ENCODE assay signal across 7 mouse cellular contexts in genomic region chr12:84180701-84181435, GRCm38 (mm10). TPM values are rescaled to one million over a fixed set of nuclear protein-coding genes. Genes with fewer than 3 reads are reported as not detected.
A peak's percentile ranks its signal among the peaks of the same experiment; 100 is the strongest.
DNase-seq lines count a peak whose midpoint lies in the region; ATAC-seq lines count a peak whose summit lies in the region.

No protein-coding gene starts in this region.

- peak overlapping the region; percentile 3; the same call in 1 of the 2 replicates for H3K4me3 ChIP-seq in forebrain, embryonic 13.5 days
- no peak overlapping the region for H3K4me3 ChIP-seq in macrophage (ENCODE audit: inconsistent target)
- H3K4me3 ChIP-seq in stomach, embryonic 15.5 days (replicated peaks), result no peak overlapping the region

- peaks cover 77% of the 10 kb centered on the region for H3K4me1 ChIP-seq in forebrain, embryonic 13.5 days
- H3K4me1 ChIP-seq in stomach, embryonic 15.5 days, result peaks cover 64% of the 10 kb centered on the region

- H3K4me2 ChIP-seq in forebrain, embryonic 13.5 days, result peak overlapping the region; percentile 46
- H3K4me2 ChIP-seq in stomach, embryonic 15.5 days, result peak overlapping the region; percentile 21; the same call in 1 of the 2 replicates

- 50% methylated on average over 8 of the region's 8 CpGs for WGBS in forebrain, embryonic 13.5 days
- WGBS in large intestine, adult 2 months, result 19% methylated on average over 8 of the region's 8 CpGs
- 22% methylated on average over 8 of the region's 8 CpGs for WGBS in macrophage (ENCODE audit: missing documents)
- 32% methylated on average over 8 of the region's 8 CpGs for WGBS in stomach, embryonic 15.5 days

- peak; percentile 90 for ATAC-seq in forebrain, embryonic 13.5 days
- ATAC-seq in stomach, embryonic 15.5 days (ENCODE audit: insufficient read depth, low FRiP score, low read depth), result peak; percentile 83

- intact Hi-C loops in heart, postnatal 36 days (cut with DNase I), result no loop called here

- H3K36me3 ChIP-seq in forebrain, embryonic 13.5 days (ENCODE audit: poor library complexity, severe bottlenecking), result no peaks in the 10 kb centered on the region
- no peaks in the 10 kb centered on the region for H3K36me3 ChIP-seq in macrophage (ENCODE audit: inconsistent target)
- H3K36me3 ChIP-seq in stomach, embryonic 15.5 days, result no peaks in the 10 kb centered on the region

- DNase-seq in MN1 (ENCODE audit: low spot score), result peak; percentile 89
- peak; percentile 92 for DNase-seq in adrenal gland, postnatal 25 days
- DNase-seq in heart, postnatal 36 days, result peak; percentile 74 to 78
- peak; percentile 88 for DNase-seq in large intestine, adult 2 months (ENCODE audit: low read depth, low spot score)

- no peaks in the 10 kb centered on the region for H3K27me3 ChIP-seq in forebrain, embryonic 13.5 days
- H3K27me3 ChIP-seq in stomach, embryonic 15.5 days (replicated peaks), result no peaks in the 10 kb centered on the region

- H3K79me2 ChIP-seq in macrophage (ENCODE audit: inconsistent target), result peaks cover 93% of the 10 kb centered on the region

- H3K9me3 ChIP-seq in forebrain, embryonic 13.5 days (replicated peaks), result no peaks in the 10 kb centered on the region
- no peaks in the 10 kb centered on the region for H3K9me3 ChIP-seq in stomach, embryonic 15.5 days

- H3K9ac ChIP-seq in forebrain, embryonic 13.5 days, result peak overlapping the region; percentile 43; the same call in 1 of the 2 replicates
- no peak overlapping the region for H3K9ac ChIP-seq in stomach, embryonic 15.5 days

- H3K27ac ChIP-seq in forebrain, embryonic 13.5 days, result peak overlapping the region; percentile 85
- peak overlapping the region; percentile 13; the same call in 1 of the 2 replicates for H3K27ac ChIP-seq in macrophage
- H3K27ac ChIP-seq in stomach, embryonic 15.5 days, result peak overlapping the region; percentile 74

RNA-seq across cellular contexts. Expression of gene Pnma1, which starts 32.6 kb away (rescaled TPM):
- 0.64 TPM in 1 of 2 replicates, not detected in the other for total RNA-seq in adrenal gland, postnatal 25 days (2021)
- 3.6 and 4.3 TPM in 2 replicates for polyA plus RNA-seq in forebrain, embryonic 13.5 days (2015; fragmentation: Nextera tagmentation; extraction: Ambion mirVana)
- under 1 TPM; 0.11 to 0.22 TPM for total RNA-seq in heart, postnatal 36 days (2021)
- 0.16 and 0.22 TPM in 2 replicates for polyA plus RNA-seq in large intestine, adult 2 months (2012; rRNA removed)
- total RNA-seq in macrophage (2018; cell fraction: chromatin; rRNA removed), result 10 to 100 TPM in 4 of 26 experiments, 1 to 10 TPM in 22; 1.5 to 28.6 (median 5.5) TPM
- under 1 TPM; 0.06 to 0.74 (median 0.29) TPM for total RNA-seq in macrophage (2018; cell fraction: cytosol; rRNA removed)
- 10 to 100 TPM in 5 of 26 experiments, 1 to 10 TPM in 20, under 1 TPM in 1; 0.96 to 33.0 (median 4.4) TPM for total RNA-seq in macrophage (2018; cell fraction: nucleus; rRNA removed)
- polyA plus RNA-seq in macrophage (2018), result 0.13 to 0.29 TPM (median 0.20 TPM) in 3 replicates
- 0.76 and 0.94 TPM in 2 replicates for polyA plus RNA-seq in stomach, embryonic 15.5 days (2015; fragmentation: Nextera tagmentation; extraction: Ambion mirVana)

RNA-seq across cellular contexts. Expression of gene Elmsan1, which starts 37.8 kb away (rescaled TPM):
- total RNA-seq in adrenal gland, postnatal 25 days (2021), result 22.3 and 32.8 TPM in 2 replicates
- 5.0 and 5.6 TPM in 2 replicates for polyA plus RNA-seq in forebrain, embryonic 13.5 days (2015; fragmentation: Nextera tagmentation; extraction: Ambion mirVana)
- 10 to 100 TPM; 15.6 to 15.9 TPM for total RNA-seq in heart, postnatal 36 days (2021)
- 9.1 and 15.3 TPM in 2 replicates for polyA plus RNA-seq in large intestine, adult 2 months (2012; rRNA removed)
- total RNA-seq in macrophage (2018; cell fraction: chromatin; rRNA removed), result 100 to 1,000 TPM in 11 of 26 experiments, 10 to 100 TPM in 15; 35.5 to 286 (median 91.6) TPM
- total RNA-seq in macrophage (2018; cell fraction: cytosol; rRNA removed), result 10 to 100 TPM; 12.1 to 56.7 (median 24.1) TPM
- 100 to 1,000 TPM in 4 of 26 experiments, 10 to 100 TPM in 22; 27.9 to 188 (median 59.0) TPM for total RNA-seq in macrophage (2018; cell fraction: nucleus; rRNA removed)
- 11.0 to 13.7 TPM (median 13.5 TPM) in 3 replicates for polyA plus RNA-seq in macrophage (2018)
- 9.9 and 10.5 TPM in 2 replicates for polyA plus RNA-seq in stomach, embryonic 15.5 days (2015; fragmentation: Nextera tagmentation; extraction: Ambion mirVana)

Comparison
In these comparisons a context has a peak if more than half of its experiments do, and no peak if none do; other contexts are left out.
1. H3K27ac ChIP-seq: peak in every context shown above with its lines; median percentile 85 in forebrain, embryonic 13.5 days; 74 in stomach, embryonic 15.5 days; 13 in macrophage.